In genomic region chr4:141525940-141526339, GRCm38 (mm10) we compare ENCODE assay signal across 27 mouse cellular contexts. TPM values are rescaled to one million over a fixed set of nuclear protein-coding genes. Genes with fewer than 3 reads are reported as not detected.
DNase-seq lines count a peak whose midpoint lies in the region; ATAC-seq and TF ChIP-seq lines count a peak whose summit lies in the region.
"Had no signal": no experiment of that assay in that cellular context is flagged by ENCODE, and none has a peak within 500 bp of the region (broad histone marks: within the 10 kb centered on the region; RNA-seq: fewer than 3 reads in every experiment).

No protein-coding gene starts in this region.

- 58% methylated on average over 2 of the region's 2 CpGs for WGBS in embryonic facial prominence, embryonic 15.5 days
- WGBS in embryonic facial prominence, embryonic 10.5 days, result 79% methylated on average over 2 of the region's 2 CpGs
- WGBS in stomach, postnatal 0 days, result 61% methylated on average over 2 of the region's 2 CpGs

- TF ChIP-seq CTCF in stomach, postnatal 0 days (IDR thresholded peaks at IDR 0.05; ENCODE audit: low read depth), result no peak

- 0 out of 2 replicates have a peak overlapping the region, but pooled peaks have one; percentile 7 for H3K27ac ChIP-seq in embryonic facial prominence, embryonic 15.5 days (replicated peaks)
- H3K27ac ChIP-seq in embryonic facial prominence, embryonic 10.5 days (replicated peaks), result no peak overlapping the region
- 0 out of 2 replicates have a peak overlapping the region, but pooled peaks have one; percentile 8 for H3K27ac ChIP-seq in stomach, postnatal 0 days (replicated peaks)
- H3K27ac ChIP-seq: forebrain, embryonic 10.5 days; heart, embryonic 15.5 days had no signal

- no peak for DNase-seq in embryonic facial prominence, embryonic 10.5 days (ENCODE audit: low spot score)
- no peak for DNase-seq in stomach, postnatal 0 days (ENCODE audit: low spot score)
- DNase-seq in MN1 (ENCODE audit: low spot score), result no peak
- no peak for DNase-seq in yolk sac, embryonic 10.5 days (ENCODE audit: low spot score)
- DNase-seq: B cell, adult 2 months; cerebellum, adult 11-12 months; cerebellum, adult 9-10 months; cerebellum, postnatal 25 days; gastrocnemius, postnatal 36 days; heart, adult 18-20 months; heart, postnatal 14 days had no signal

- no peak overlapping the region for H3K4me3 ChIP-seq in embryonic facial prominence, embryonic 15.5 days (replicated peaks)
- no peak overlapping the region for H3K4me3 ChIP-seq in embryonic facial prominence, embryonic 10.5 days
- H3K4me3 ChIP-seq in megakaryocyte, embryonic 14.5 days (replicated peaks), result peak overlapping the region; percentile 73
- no peak overlapping the region for H3K4me3 ChIP-seq in stomach, postnatal 0 days (ENCODE audit: low read depth, low read length)
- H3K4me3 ChIP-seq: erythroblast, embryonic 14.5 days; forebrain, embryonic 10.5 days; heart, embryonic 15.5 days had no signal

- H3K27me3 ChIP-seq in embryonic facial prominence, embryonic 15.5 days, result no peaks in the 10 kb centered on the region
- H3K27me3 ChIP-seq in embryonic facial prominence, embryonic 10.5 days (replicated peaks; ENCODE audit: low read depth, poor library complexity, severe bottlenecking), result no peaks in the 10 kb centered on the region
- H3K27me3 ChIP-seq in megakaryocyte, embryonic 14.5 days (replicated peaks), result no peaks in the 10 kb centered on the region
- no peaks in the 10 kb centered on the region for H3K27me3 ChIP-seq in stomach, postnatal 0 days (ENCODE audit: control insufficient read depth, insufficient read depth, low read length)
- H3K27me3 ChIP-seq: heart, embryonic 15.5 days; Patski had no signal

- no peak for TF ChIP-seq EP300 in stomach, postnatal 0 days (optimal IDR thresholded peaks at IDR 0.05)

- peaks cover 13% of the 10 kb centered on the region for H3K36me3 ChIP-seq in embryonic facial prominence, embryonic 15.5 days
- H3K36me3 ChIP-seq in embryonic facial prominence, embryonic 10.5 days (replicated peaks), result peaks cover 37% of the 10 kb centered on the region
- peaks cover 51% of the 10 kb centered on the region for H3K36me3 ChIP-seq in megakaryocyte, embryonic 14.5 days (replicated peaks; ENCODE audit: low read length)
- peaks cover 12% of the 10 kb centered on the region for H3K36me3 ChIP-seq in stomach, postnatal 0 days (ENCODE audit: control insufficient read depth, insufficient read depth, low read length)

- H3K4me2 ChIP-seq in embryonic facial prominence, embryonic 15.5 days (replicated peaks), result no peak overlapping the region
- no peak overlapping the region for H3K4me2 ChIP-seq in stomach, postnatal 0 days (replicated peaks; ENCODE audit: low read depth)
- H3K4me2 ChIP-seq: heart, embryonic 11.5 days; heart, embryonic 15.5 days had no signal

- 0 out of 2 replicates have a peak, but pooled peaks cover 4% of the 10 kb centered on the region for H3K9me3 ChIP-seq in embryonic facial prominence, embryonic 15.5 days (replicated peaks)
- H3K9me3 ChIP-seq in embryonic facial prominence, embryonic 10.5 days, result no peaks in the 10 kb centered on the region
- no peaks in the 10 kb centered on the region for H3K9me3 ChIP-seq in megakaryocyte, embryonic 14.5 days
- H3K9me3 ChIP-seq in stomach, postnatal 0 days (ENCODE audit: control insufficient read depth, low read length), result no peaks in the 10 kb centered on the region
- H3K9me3 ChIP-seq: G1E; heart, embryonic 15.5 days had no signal

- peaks cover 12% of the 10 kb centered on the region for H3K4me1 ChIP-seq in embryonic facial prominence, embryonic 15.5 days
- H3K4me1 ChIP-seq in embryonic facial prominence, embryonic 10.5 days, result peaks cover 32% of the 10 kb centered on the region
- peaks cover 78% of the 10 kb centered on the region for H3K4me1 ChIP-seq in megakaryocyte, embryonic 14.5 days
- no peaks in the 10 kb centered on the region for H3K4me1 ChIP-seq in stomach, postnatal 0 days (replicated peaks; ENCODE audit: control insufficient read depth, insufficient read depth)

- ATAC-seq in embryonic facial prominence, embryonic 15.5 days (ENCODE audit: insufficient number of reproducible peaks, low FRiP score, low TSS enrichment, low read depth), result no peak
- no peak for ATAC-seq in megakaryocyte, adult 5-6 weeks (ENCODE audit: poor library complexity, severe bottlenecking)
- ATAC-seq in granulocyte monocyte progenitor cell, adult 5-6 weeks (replicated peaks; ENCODE audit: poor library complexity, severe bottlenecking), result peak; percentile 38; the same call in 1 of the 2 replicates
- ATAC-seq in stomach, postnatal 0 days (ENCODE audit: low FRiP score, low TSS enrichment), result peak; percentile 33; the same call in 1 of the 2 replicates
- ATAC-seq: activated CD4-positive, CD25-positive, alpha-beta regulatory T cell, adult 4 months; CD4-positive, CD25-positive, alpha-beta regulatory T cell, adult 4 months; forebrain, embryonic 14.5 days; hindbrain, embryonic 16.5 days; inflammation-experienced regulatory T-cells, adult 6 months; intestine, postnatal 0 days; Patski had no signal

- H3K9ac ChIP-seq in embryonic facial prominence, embryonic 15.5 days, result no peak overlapping the region
- H3K9ac ChIP-seq in stomach, postnatal 0 days (ENCODE audit: low read length), result no peak overlapping the region
- H3K9ac ChIP-seq: heart, embryonic 15.5 days had no signal

RNA-seq across cellular contexts. Expression of gene Spen, which starts 12.5 kb away (rescaled TPM):
- 10.8 and 10.9 TPM in 2 replicates for polyA plus RNA-seq in embryonic facial prominence, embryonic 15.5 days (2015; fragmentation: Nextera tagmentation; extraction: Ambion mirVana)
- 9.6 and 12.1 TPM in 2 replicates for polyA plus RNA-seq in embryonic facial prominence, embryonic 10.5 days (2016; fragmentation: Nextera tagmentation; extraction: Ambion mirVana)
- 101 and 202 TPM in 2 replicates for polyA plus RNA-seq in megakaryocyte, embryonic 14.5 days (2012; ENCODE audit: insufficient read depth, low replicate concordance)
- total RNA-seq in megakaryocyte, adult 5-6 weeks (2015), result 30.4 and 34.2 TPM in 2 replicates
- 28.7 and 39.3 TPM in 2 replicates for total RNA-seq in megakaryocyte, adult 5-6 weeks (2017)
- 37.8 TPM in 2 replicates for total RNA-seq in granulocyte monocyte progenitor cell, adult 5-6 weeks (2014; fragmentation: Nextera tagmentation)
- total RNA-seq in granulocyte monocyte progenitor cell, adult 5-6 weeks (2017), result 21.4 and 25.5 TPM in 2 replicates
- 2.9 and 3.2 TPM in 2 replicates for polyA plus RNA-seq in stomach, postnatal 0 days (2015; fragmentation: Nextera tagmentation; extraction: Ambion mirVana)

Comparison
In these comparisons a context has a peak if more than half of its experiments do, and no peak if none do; other contexts are left out.
1. ATAC-seq: peak in granulocyte monocyte progenitor cell, adult 5-6 weeks (single experiment) and stomach, postnatal 0 days (single experiment); none in embryonic facial prominence, embryonic 15.5 days (single experiment) and megakaryocyte, adult 5-6 weeks (single experiment).